Comparison of ENCODE assay signal across 8 mouse cellular contexts in genomic region chr4:152087211-152088081, GRCm38 (mm10). TPM values are rescaled to one million over a fixed set of nuclear protein-coding genes. Genes with fewer than 3 reads are reported as not detected.
A peak's percentile ranks its signal among the peaks of the same experiment; 100 is the strongest.
DNase-seq lines count a peak whose midpoint lies in the region; ATAC-seq and TF ChIP-seq lines count a peak whose summit lies in the region.

No protein-coding gene starts in this region.

- H3K4me1 ChIP-seq in E14TG2a.4 (replicated peaks; ENCODE audit: low read depth, low read length) = peaks cover 92% of the 10 kb centered on the region
- peaks cover 21% of the 10 kb centered on the region for H3K4me1 ChIP-seq in heart, embryonic 16.5 days (ENCODE audit: control insufficient read depth, insufficient read depth, low read length)
- peaks cover 40% of the 10 kb centered on the region for H3K4me1 ChIP-seq in megakaryocyte, embryonic 14.5 days

- peak; percentile 2; the same call in 1 of the 2 replicates for ATAC-seq in heart, embryonic 16.5 days (replicated peaks; ENCODE audit: extremely low read depth, insufficient read depth, low FRiP score)

- peaks cover 22% of the 10 kb centered on the region for H3K36me3 ChIP-seq in E14TG2a.4 (ENCODE audit: insufficient read depth, low read length)
- H3K36me3 ChIP-seq in heart, embryonic 16.5 days (ENCODE audit: control insufficient read depth, insufficient read depth) = no peaks in the 10 kb centered on the region
- no peaks in the 10 kb centered on the region for H3K36me3 ChIP-seq in megakaryocyte, embryonic 14.5 days (replicated peaks; ENCODE audit: low read length)

- H3K4me3 ChIP-seq in gastrocnemius, adult 2 months = peak overlapping the region; percentile 87
- peak overlapping the region; percentile 88 for H3K4me3 ChIP-seq in E14TG2a.4 (replicated peaks; ENCODE audit: low read length)
- H3K4me3 ChIP-seq in heart, embryonic 16.5 days (ENCODE audit: low read length) = peak overlapping the region; percentile 87
- peak overlapping the region; percentile 93 for H3K4me3 ChIP-seq in megakaryocyte, embryonic 14.5 days (replicated peaks)

- peak overlapping the region; percentile 70 for H3K27ac ChIP-seq in gastrocnemius, adult 2 months
- H3K27ac ChIP-seq in heart, embryonic 16.5 days (ENCODE audit: low read length) = peak overlapping the region; percentile 54; the same call in 1 of the 2 replicates

- DNase-seq in gastrocnemius, adult 2 months = no peak
- DNase-seq in gastrocnemius, adult 18-20 months (ENCODE audit: low spot score) = no peak
- DNase-seq in adrenal gland, adult 8-10 months = no peak
- DNase-seq in thymus, postnatal 14 days = no peak
- no peak for DNase-seq in thymus, postnatal 36 days

- intact Hi-C loops in gastrocnemius, adult 2 months (cut with DNase I) = no loop called here

- TF ChIP-seq CTCF in gastrocnemius, adult 2 months (IDR thresholded peaks at IDR 0.05) = no peak
- TF ChIP-seq CTCF in E14TG2a.4 (conservative IDR thresholded peaks at IDR 0.05; ENCODE audit: low read length) = no peak

- peak overlapping the region; percentile 95 for H3K9ac ChIP-seq in heart, embryonic 16.5 days (ENCODE audit: low read length)

- 10% methylated on average over 12 of the region's 12 CpGs for WGBS in heart, embryonic 16.5 days

- H3K9me3 ChIP-seq in E14TG2a.4 (ENCODE audit: low read length) = no peaks in the 10 kb centered on the region
- no peaks in the 10 kb centered on the region; the same call in 1 of the 2 replicates for H3K9me3 ChIP-seq in heart, embryonic 16.5 days (replicated peaks; ENCODE audit: control insufficient read depth, low read length)
- H3K9me3 ChIP-seq in megakaryocyte, embryonic 14.5 days = peaks cover 5% of the 10 kb centered on the region; the same call in 1 of the 2 replicates

- peaks cover 34% of the 10 kb centered on the region for H3K27me3 ChIP-seq in E14TG2a.4 (ENCODE audit: insufficient read depth, low read length)
- 0 out of 2 replicates have a peak, but pooled peaks cover 4% of the 10 kb centered on the region for H3K27me3 ChIP-seq in heart, embryonic 16.5 days (ENCODE audit: control insufficient read depth, insufficient read depth, low read length)
- H3K27me3 ChIP-seq in megakaryocyte, embryonic 14.5 days (replicated peaks) = peaks cover 63% of the 10 kb centered on the region

- peak overlapping the region; percentile 96 for H3K4me2 ChIP-seq in heart, embryonic 16.5 days (ENCODE audit: low read depth, low read length)

RNA-seq across cellular contexts. Expression of gene Plekhg5, which starts 15.1 kb away (rescaled TPM):
- 1 to 10 TPM; 4.9 to 6.6 TPM for total RNA-seq in gastrocnemius, adult 2 months (2021)
- total RNA-seq in gastrocnemius, adult 18-20 months (2021) = 1 to 10 TPM; 5.0 to 6.5 TPM
- polyA plus RNA-seq in heart, embryonic 16.5 days (2015; fragmentation: Nextera tagmentation; extraction: Ambion mirVana) = 11.9 and 13.4 TPM in 2 replicates
- 3.6 and 5.5 TPM in 2 replicates for polyA plus RNA-seq in megakaryocyte, embryonic 14.5 days (2012; ENCODE audit: insufficient read depth, low replicate concordance)
- 10 to 100 TPM in 3 of 4 experiments, 1 to 10 TPM in 1; 8.7 to 19.5 (median 15.4) TPM for total RNA-seq in adrenal gland, adult 8-10 months (2022)

RNA-seq across cellular contexts. Expression of gene Tnfrsf25, which starts 28.3 kb away (rescaled TPM):
- total RNA-seq in gastrocnemius, adult 2 months (2021) = 1 to 10 TPM in 1 of 2 experiments, under 1 TPM in 1; 0.38 to 2.0 TPM
- total RNA-seq in gastrocnemius, adult 18-20 months (2021) = 1 to 10 TPM; 1.0 to 1.8 TPM
- polyA plus RNA-seq in heart, embryonic 16.5 days (2015; fragmentation: Nextera tagmentation; extraction: Ambion mirVana) = 0.77 and 1.4 TPM in 2 replicates
- 0.56 TPM in 1 of 2 replicates, not detected in the other for polyA plus RNA-seq in megakaryocyte, embryonic 14.5 days (2012; ENCODE audit: insufficient read depth, low replicate concordance)
- total RNA-seq in adrenal gland, adult 8-10 months (2022) = 1 to 10 TPM in 3 of 4 experiments, under 1 TPM in 1; 0.73 to 2.0 (median 1.3) TPM

RNA-seq across cellular contexts. Expression of gene Nol9, which starts 48.3 kb away (rescaled TPM):
- 10 to 100 TPM; 10.6 to 11.7 TPM for total RNA-seq in gastrocnemius, adult 2 months (2021)
- total RNA-seq in gastrocnemius, adult 18-20 months (2021) = 1 to 10 TPM; 8.7 to 9.5 TPM
- polyA plus RNA-seq in heart, embryonic 16.5 days (2015; fragmentation: Nextera tagmentation; extraction: Ambion mirVana) = 17.1 and 17.8 TPM in 2 replicates
- 7.7 and 25.0 TPM in 2 replicates for polyA plus RNA-seq in megakaryocyte, embryonic 14.5 days (2012; ENCODE audit: insufficient read depth, low replicate concordance)
- 10 to 100 TPM; 21.3 to 29.6 (median 25.8) TPM for total RNA-seq in adrenal gland, adult 8-10 months (2022)

RNA-seq across cellular contexts. Expression of gene Tas1r1, which starts 49.1 kb away (rescaled TPM):
- under 1 TPM; 0.53 to 0.59 TPM for total RNA-seq in gastrocnemius, adult 2 months (2021)
- total RNA-seq in gastrocnemius, adult 18-20 months (2021) = under 1 TPM; 0.52 to 0.91 TPM
- polyA plus RNA-seq in heart, embryonic 16.5 days (2015; fragmentation: Nextera tagmentation; extraction: Ambion mirVana) = 0.29 and 0.39 TPM in 2 replicates
- polyA plus RNA-seq in megakaryocyte, embryonic 14.5 days (2012; ENCODE audit: insufficient read depth, low replicate concordance) = 0.34 TPM in 1 of 2 replicates, not detected in the other
- under 1 TPM in 1 of 4 experiments, not detected in 3; 0.71 TPM for total RNA-seq in adrenal gland, adult 8-10 months (2022)

RNA-seq across cellular contexts. Expression of gene Zbtb48, which starts 60.0 kb away (rescaled TPM):
- total RNA-seq in gastrocnemius, adult 2 months (2021) = 1 to 10 TPM; 2.4 to 3.3 TPM
- 1 to 10 TPM; 2.2 to 3.1 TPM for total RNA-seq in gastrocnemius, adult 18-20 months (2021)
- polyA plus RNA-seq in heart, embryonic 16.5 days (2015; fragmentation: Nextera tagmentation; extraction: Ambion mirVana) = 13.5 and 14.5 TPM in 2 replicates
- 3.8 and 4.3 TPM in 2 replicates for polyA plus RNA-seq in megakaryocyte, embryonic 14.5 days (2012; ENCODE audit: insufficient read depth, low replicate concordance)
- total RNA-seq in adrenal gland, adult 8-10 months (2022) = 10 to 100 TPM in 3 of 4 experiments, 1 to 10 TPM in 1; 7.1 to 17.4 (median 13.7) TPM
